Mouse (Mus musculus): ENCODE measurements around the gene Camsap1.

Gene Camsap1

GRCm38 (mm10) chr2:25882276-25882675 is 100.8 kb downstream of the Camsap1 start:
- no peak for DNase-seq (ENCODE audit: low read depth, low spot score)

GRCm38 (mm10) chr2:25879061-25879460 is 104.0 kb downstream of the Camsap1 start:
- no peak for DNase-seq (ENCODE audit: low read depth, low spot score)

- no peak for DNase-seq (ENCODE audit: low read depth, low spot score)
Observed at GRCm38 (mm10) chr2:25878516-25878915, 104.6 kb downstream of the Camsap1 start.

GRCm38 (mm10) chr2:25877736-25878268 is 105.3 kb downstream of the Camsap1 start:
- no peak for DNase-seq (ENCODE audit: low read depth, low spot score)

GRCm38 (mm10) chr2:25877250-25877735 is 105.8 kb downstream of the Camsap1 start:
- DNase-seq (ENCODE audit: low read depth, low spot score): peak; percentile 22
